Mouse (Mus musculus) midbrain, embryonic 13.5 days (tissue): ENCODE results near the gene 1810043G02Rik. TPM values are rescaled to one million over a fixed set of nuclear protein-coding genes. Genes with fewer than 3 reads are reported as not detected.
A peak's percentile ranks its signal among the peaks of the same experiment; 100 is the strongest.

Experiments
- ATAC-seq: fragments of 200-750 bp; cut with Nextera tagmentation; 2 replicates; pipeline ENCODE4 v1.8.0; 2017; ENCODE audit warnings: mild to moderate bottlenecking, moderate TSS enrichment, moderate library complexity
- H3K27ac ChIP-seq: fragments of 300-500 bp; sonication (generic); 2 replicates; pipeline ENCODE4 v1.5.1; 2015; ENCODE audit warnings: inconsistent platforms, mild to moderate bottlenecking, moderate library complexity
- H3K27me3 ChIP-seq: fragments of 300-500 bp; sonication (generic); 2 replicates; pipeline ENCODE4 v1.6.1; 2015; ENCODE audit warnings: mild to moderate bottlenecking, inconsistent platforms
- H3K36me3 ChIP-seq: fragments of 300-500 bp; sonication (generic); 2 replicates; pipeline ENCODE4 v1.6.1; 2015; ENCODE audit warnings: mild to moderate bottlenecking, inconsistent platforms
- H3K4me1 ChIP-seq: fragments of 300-500 bp; sonication (generic); replicated peaks from 2 replicates; pipeline ENCODE4 v1.6.1; 2015; ENCODE audit warnings: inconsistent platforms
- H3K4me2 ChIP-seq: fragments of 300-500 bp; sonication (generic); replicated peaks from 2 replicates; pipeline ENCODE4 v1.6.1; 2015; ENCODE audit warnings: moderate library complexity, mild to moderate bottlenecking, inconsistent platforms
- H3K4me3 ChIP-seq: fragments of 300-500 bp; sonication (generic); replicated peaks from 2 replicates; pipeline ENCODE4 v1.5.1; 2015; ENCODE audit warnings: mild to moderate bottlenecking, inconsistent platforms
- H3K9ac ChIP-seq: fragments of 300-500 bp; sonication (generic); replicated peaks from 2 replicates; pipeline ENCODE4 v1.6.1; 2015; ENCODE audit warnings: mild to moderate bottlenecking, inconsistent platforms
- H3K9me3 ChIP-seq: fragments of 300-500 bp; sonication (generic); 2 replicates; pipeline ENCODE4 v1.6.1; 2016; ENCODE audit warnings: mild to moderate bottlenecking, inconsistent platforms
- WGBS: fragments of 180-500 bp; shearing (Covaris S2); methylation state at CpG from one replicate; pipeline ENCODE4 v1.1.7; 2015; 5-methylcytosine and 5-hydroxymethylcytosine counted together
- polyA plus RNA-seq: library from polyadenylated mRNA; unstranded; fragments of >200 nt; fragmentation: Nextera tagmentation; extraction: Ambion mirVana; gene quantifications from 2 replicates; pipeline ENCODE4 v1.2.1, GENCODE M21; 2015

Gene 1810043G02Rik
- polyA plus RNA-seq, 1 experiment from 2014 or later, result 36.8 TPM

- H3K36me3 ChIP-seq, result 0 out of 2 replicates have a peak, but pooled peaks cover 1% of the 10 kb centered on the region
- peak overlapping the region; percentile 14; the same call in 1 of the 2 replicates for H3K9ac ChIP-seq
- no peaks in the 10 kb centered on the region for H3K9me3 ChIP-seq
- 81% methylated on average over 5 of the region's 5 CpGs for WGBS
- peaks cover 14% of the 10 kb centered on the region for H3K4me1 ChIP-seq
- H3K4me3 ChIP-seq, result no peak overlapping the region
- no peak overlapping the region for H3K27ac ChIP-seq
- no peak overlapping the region for H3K4me2 ChIP-seq
- no peak for ATAC-seq
- H3K27me3 ChIP-seq, result peaks cover 8% of the 10 kb centered on the region
These were observed 3.5 kb upstream of the 1810043G02Rik start for GRCm38 (mm10) chr10:77974811-77975210.

- no peak for ATAC-seq
- Histone ChIP-seq H3K4me1 (peaks cover 13% of the 10 kb centered on the region), H3K4me3 (no peak overlapping the region), H3K4me2 (no peak overlapping the region), H3K9ac (0 out of 2 replicates have a peak overlapping the region, but pooled peaks have one; percentile 14), H3K27ac (no peak overlapping the region), H3K36me3 (peaks cover 10% of the 10 kb centered on the region; the same call in 1 of the 2 replicates), H3K9me3 (no peaks in the 10 kb centered on the region), H3K27me3 (no peaks in the 10 kb centered on the region; the same call in 1 of the 2 replicates)
- 68% methylated on average over 4 of the region's 4 CpGs for WGBS
These were observed 2.7 kb upstream of the 1810043G02Rik start for GRCm38 (mm10) chr10:77975653-77976052.

- ATAC-seq, result no peak
- Histone ChIP-seq H3K36me3 (peaks cover 17% of the 10 kb centered on the region), H3K4me3 (no peak overlapping the region), H3K4me2 (no peak overlapping the region), H3K9ac (no peak overlapping the region), H3K27ac (no peak overlapping the region), H3K9me3 (no peaks in the 10 kb centered on the region), H3K27me3 (no peaks in the 10 kb centered on the region), H3K4me1 (peaks cover 13% of the 10 kb centered on the region)
- WGBS, result 84% methylated on average over 8 of the region's 8 CpGs
These were observed 1.7 kb upstream of the 1810043G02Rik start for GRCm38 (mm10) chr10:77976458-77977150.

- H3K36me3 ChIP-seq, result peaks cover 68% of the 10 kb centered on the region
- H3K9ac ChIP-seq, result no peak overlapping the region
- H3K27me3 ChIP-seq, result no peaks in the 10 kb centered on the region
- ATAC-seq, result peak; percentile 53
- no peaks in the 10 kb centered on the region for H3K9me3 ChIP-seq
- 1% methylated on average over 4 of the region's 4 CpGs for WGBS
- no peak overlapping the region for H3K4me3 ChIP-seq
- no peak overlapping the region for H3K27ac ChIP-seq
- peaks cover 4% of the 10 kb centered on the region for H3K4me1 ChIP-seq
- no peak overlapping the region for H3K4me2 ChIP-seq
These were observed 6.3 kb downstream of the 1810043G02Rik start for GRCm38 (mm10) chr10:77984660-77985059.

- no peaks in the 10 kb centered on the region for H3K27me3 ChIP-seq
- no peak overlapping the region for H3K4me2 ChIP-seq
- no peak overlapping the region for H3K27ac ChIP-seq
- no peak overlapping the region for H3K9ac ChIP-seq
- H3K4me3 ChIP-seq, result no peak overlapping the region
- H3K9me3 ChIP-seq, result no peaks in the 10 kb centered on the region
- 77% methylated on average over 5 of the region's 5 CpGs for WGBS
- peaks cover 69% of the 10 kb centered on the region for H3K36me3 ChIP-seq
- no peak for ATAC-seq
- H3K4me1 ChIP-seq, result no peaks in the 10 kb centered on the region
These were observed 7.5 kb downstream of the 1810043G02Rik start for GRCm38 (mm10) chr10:77985775-77986174.

- ATAC-seq, result no peak
- Histone ChIP-seq H3K9ac (no peak overlapping the region), H3K27me3 (no peaks in the 10 kb centered on the region), H3K27ac (no peak overlapping the region), H3K36me3 (peaks cover 96% of the 10 kb centered on the region), H3K4me2 (no peak overlapping the region), H3K4me1 (no peaks in the 10 kb centered on the region), H3K9me3 (no peaks in the 10 kb centered on the region), H3K4me3 (no peak overlapping the region)
- 93% methylated on average over 3 of the region's 3 CpGs for WGBS
These were observed 17.3 kb downstream of the 1810043G02Rik start for GRCm38 (mm10) chr10:77995639-77996038.

GRCm38 (mm10) chr10:78000200-78000599, 21.9 kb downstream of the 1810043G02Rik start:
- H3K4me1 ChIP-seq, result no peaks in the 10 kb centered on the region
- no peaks in the 10 kb centered on the region for H3K9me3 ChIP-seq
- no peak overlapping the region for H3K4me2 ChIP-seq
- H3K4me3 ChIP-seq, result no peak overlapping the region
- ATAC-seq, result no peak
- WGBS, result 98% methylated on average over 5 of the region's 5 CpGs
- H3K9ac ChIP-seq, result no peak overlapping the region
- no peaks in the 10 kb centered on the region for H3K27me3 ChIP-seq
- H3K27ac ChIP-seq, result no peak overlapping the region
- H3K36me3 ChIP-seq, result peaks cover 76% of the 10 kb centered on the region

- Histone ChIP-seq H3K4me3 (no peak overlapping the region), H3K27me3 (no peaks in the 10 kb centered on the region), H3K9me3 (no peaks in the 10 kb centered on the region), H3K4me1 (peaks cover 13% of the 10 kb centered on the region), H3K27ac (no peak overlapping the region), H3K4me2 (no peak overlapping the region), H3K9ac (no peak overlapping the region), H3K36me3 (peaks cover 60% of the 10 kb centered on the region)
- ATAC-seq, result no peak
- 91% methylated on average over 11 of the region's 11 CpGs for WGBS
These were observed 23.5 kb downstream of the 1810043G02Rik start for GRCm38 (mm10) chr10:78001796-78002195.

- WGBS, result 96% methylated on average over 2 of the region's 2 CpGs
- H3K4me2 ChIP-seq, result no peak overlapping the region
- no peak overlapping the region for H3K9ac ChIP-seq
- no peaks in the 10 kb centered on the region for H3K9me3 ChIP-seq
- peaks cover 55% of the 10 kb centered on the region for H3K36me3 ChIP-seq
- ATAC-seq, result no peak
- peaks cover 18% of the 10 kb centered on the region for H3K4me1 ChIP-seq
- H3K4me3 ChIP-seq, result no peak overlapping the region
- no peaks in the 10 kb centered on the region for H3K27me3 ChIP-seq
- H3K27ac ChIP-seq, result no peak overlapping the region
These were observed 24.0 kb downstream of the 1810043G02Rik start for GRCm38 (mm10) chr10:78002316-78002715.

GRCm38 (mm10) chr10:78004479-78005100, 26.3 kb downstream of the 1810043G02Rik start:
- WGBS, result 98% methylated on average over 3 of the region's 3 CpGs
- Histone ChIP-seq H3K4me3 (no peak overlapping the region), H3K4me1 (peaks cover 36% of the 10 kb centered on the region), H3K9ac (no peak overlapping the region), H3K27ac (no peak overlapping the region), H3K27me3 (no peaks in the 10 kb centered on the region), H3K36me3 (peaks cover 32% of the 10 kb centered on the region), H3K4me2 (no peak overlapping the region), H3K9me3 (no peaks in the 10 kb centered on the region)
- ATAC-seq, result no peak

GRCm38 (mm10) chr10:78005791-78006438, 27.6 kb downstream of the 1810043G02Rik start:
- Histone ChIP-seq H3K9ac (0 out of 2 replicates have a peak overlapping the region, but pooled peaks have one; percentile 21), H3K36me3 (peaks cover 19% of the 10 kb centered on the region), H3K27me3 (0 out of 2 replicates have a peak, but pooled peaks cover 2% of the 10 kb centered on the region), H3K27ac (no peak overlapping the region), H3K4me3 (no peak overlapping the region), H3K4me2 (no peak overlapping the region), H3K4me1 (peaks cover 36% of the 10 kb centered on the region), H3K9me3 (no peaks in the 10 kb centered on the region)
- 86% methylated on average over 4 of the region's 4 CpGs for WGBS
- ATAC-seq, result no peak

GRCm38 (mm10) chr10:78007203-78007602, 28.9 kb downstream of the 1810043G02Rik start:
- Histone ChIP-seq H3K36me3 (peaks cover 6% of the 10 kb centered on the region), H3K4me3 (no peak overlapping the region), H3K27me3 (0 out of 2 replicates have a peak, but pooled peaks cover 2% of the 10 kb centered on the region), H3K27ac (no peak overlapping the region), H3K4me2 (0 out of 2 replicates have a peak overlapping the region, but pooled peaks have one; percentile 6), H3K9me3 (no peaks in the 10 kb centered on the region), H3K9ac (peak overlapping the region; percentile 21; the same call in 1 of the 2 replicates), H3K4me1 (peaks cover 36% of the 10 kb centered on the region)
- WGBS, result 61% methylated on average over 7 of the region's 7 CpGs
- ATAC-seq, result no peak
